Mouse (Mus musculus) small intestine, adult 2 months (tissue): ENCODE data around the gene Tnfrsf13b. TPM values are rescaled to one million over a fixed set of nuclear protein-coding genes. Genes with fewer than 3 reads are reported as not detected.
A peak's percentile ranks its signal among the peaks of the same experiment; 100 is the strongest.
"Not testable (repeated sequence)": the region's sequence is repeated elsewhere in the genome, so short reads cannot be mapped to it uniquely, and the experiment has no call there.

Experiments used
- H3K27ac ChIP-seq: fragments of 200-500 bp; 2 replicates; pipeline ENCODE4 v1.5.1; 2012; ENCODE audit warnings: low read depth, low read length, control low read depth, inconsistent platforms; ENCODE audit not compliant: insufficient read depth
- H3K27me3 ChIP-seq: fragments of 200-500 bp; 2 replicates; pipeline ENCODE4 v1.6.1; 2012; ENCODE audit warnings: mild to moderate bottlenecking, moderate library complexity, low read length, inconsistent platforms; ENCODE audit not compliant: control insufficient read depth, insufficient read depth
- H3K36me3 ChIP-seq: fragments of 200-500 bp; 2 replicates; pipeline ENCODE4 v1.6.1; 2012; ENCODE audit warnings: mild to moderate bottlenecking, low read length, control low read depth, inconsistent platforms; ENCODE audit not compliant: control insufficient read depth, insufficient read depth
- H3K4me1 ChIP-seq: fragments of 200-500 bp; 2 replicates; pipeline ENCODE4 v1.6.1; 2012; ENCODE audit warnings: low read length, inconsistent platforms, mixed read lengths; ENCODE audit not compliant: control insufficient read depth, insufficient read depth, insufficient read length
- H3K4me3 ChIP-seq: fragments of 200-500 bp; 2 replicates; pipeline ENCODE4 v1.5.1; 2012; ENCODE audit warnings: low read depth, mild to moderate bottlenecking, control low read depth, inconsistent platforms, low read length, moderate library complexity
- CTCF ChIP-seq: fragments of 200-500 bp; IDR thresholded peaks from 2 replicates; pipeline ENCODE4 v1.5.1; 2012; ENCODE audit warnings: low read depth, mild to moderate bottlenecking, control low read depth, inconsistent platforms, low read length, moderate library complexity, mixed read lengths; ENCODE audit not compliant: insufficient replicate concordance, insufficient read length; ENCODE audit errors: extremely low read depth
- POLR2A ChIP-seq: fragments of 200-500 bp; IDR thresholded peaks from 2 replicates; pipeline ENCODE4 v1.6.1; 2012; ENCODE audit warnings: low read depth, mild to moderate bottlenecking, control low read depth, inconsistent platforms, low read length, moderate library complexity
- WGBS: fragments of 180-500 bp; shearing (Covaris S2); methylation state at CpG from one replicate; pipeline ENCODE4 v1.1.7; 2018; 5-methylcytosine and 5-hydroxymethylcytosine counted together
- polyA plus RNA-seq: library from polyadenylated mRNA; depleted of rRNA; stranded (reverse); fragments of >200 nt; gene quantifications from 2 replicates; pipeline ENCODE4 v1.2.3, GENCODE M21; 2012

Tnfrsf13b gene
- polyA plus RNA-seq, 1 experiment = 30.8 TPM

GRCm38 (mm10) chr11:61174291-61174820 lies 47.8 kb downstream of the Tnfrsf13b start:
- Histone ChIP-seq H3K4me1 (0 out of 2 replicates have a peak, but pooled peaks cover 2% of the 10 kb centered on the region), H3K36me3 (no peaks in the 10 kb centered on the region), H3K4me3 (peak overlapping the region; percentile 82), H3K27ac (peak overlapping the region; percentile 90), H3K27me3 (no peaks in the 10 kb centered on the region)
- WGBS = under 1% methylated on average over 28 of the region's 28 CpGs
- TF ChIP-seq POLR2A (no peak), CTCF (no peak; the same call in 1 of the 2 replicates)

- Histone ChIP-seq H3K36me3 (no peaks in the 10 kb centered on the region), H3K27ac (peak within 1 kb of the TSS; percentile 90), H3K4me1 (0 out of 2 replicates have a peak, but pooled peaks cover 2% of the 10 kb centered on the region), H3K27me3 (no peaks in the 10 kb centered on the region), H3K4me3 (peak within 1 kb of the TSS; percentile 82)
- no peak for TF ChIP-seq CTCF
- peak; percentile 75; the same call in 1 of the 2 replicates for TF ChIP-seq POLR2A
- under 1% methylated on average over 69 of the region's 69 CpGs for whole genome bisulfite sequencing
These were observed 48.5 kb downstream of the Tnfrsf13b start, which contains the start of gene Usp22 for GRCm38 (mm10) chr11:61174821-61175658. Gene Usp22, minus strand, starts transcription at chr11:61175055.

- 63% methylated on average over 5 of the region's 5 CpGs for WGBS
- TF ChIP-seq CTCF (no peak), POLR2A (no peak)
- H3K4me3 ChIP-seq = no peak overlapping the region
These were observed 49.2 kb downstream of the Tnfrsf13b start for GRCm38 (mm10) chr11:61175778-61176177.

GRCm38 (mm10) chr11:61176321-61176720 lies 49.8 kb downstream of the Tnfrsf13b start:
- Histone ChIP-seq H3K36me3 (no peaks in the 10 kb centered on the region), H3K27me3 (no peaks in the 10 kb centered on the region), H3K27ac (no peak overlapping the region), H3K4me3 (no peak overlapping the region), H3K4me1 (0 out of 2 replicates have a peak, but pooled peaks cover 2% of the 10 kb centered on the region)
- 81% methylated on average over 1 of the region's 1 CpGs for WGBS
- no peak for TF ChIP-seq POLR2A
- no peak for TF ChIP-seq CTCF

More at GRCm38 (mm10) chr11:61175778-61176177, 49.2 kb downstream of the Tnfrsf13b start:
- H3K36me3 ChIP-seq = no peaks in the 10 kb centered on the region
- H3K27ac ChIP-seq = no peak overlapping the region
- H3K27me3 ChIP-seq = no peaks in the 10 kb centered on the region
- H3K4me1 ChIP-seq = 0 out of 2 replicates have a peak, but pooled peaks cover 2% of the 10 kb centered on the region

- Histone ChIP-seq H3K27me3 (no peaks in the 10 kb centered on the region), H3K4me1 (no peaks in the 10 kb centered on the region), H3K36me3 (no peaks in the 10 kb centered on the region), H3K27ac (no peak overlapping the region), H3K4me3 (no peak overlapping the region)
- whole genome bisulfite sequencing = 89% methylated on average over 3 of the region's 3 CpGs
- TF ChIP-seq CTCF = no peak
- TF ChIP-seq POLR2A = no peak
These were observed 53.8 kb downstream of the Tnfrsf13b start for GRCm38 (mm10) chr11:61180361-61180760.

- no peaks in the 10 kb centered on the region for H3K36me3 ChIP-seq
- no peak for TF ChIP-seq POLR2A
- TF ChIP-seq CTCF = no peak
- no peaks in the 10 kb centered on the region for H3K4me1 ChIP-seq
- no peak overlapping the region for H3K27ac ChIP-seq
- no peaks in the 10 kb centered on the region for H3K27me3 ChIP-seq
- H3K4me3 ChIP-seq = no peak overlapping the region
These were observed 55.1 kb downstream of the Tnfrsf13b start for GRCm38 (mm10) chr11:61181624-61182023.

- TF ChIP-seq CTCF (no peak), POLR2A (no peak)
- Histone ChIP-seq H3K36me3 (no peaks in the 10 kb centered on the region), H3K4me1 (no peaks in the 10 kb centered on the region), H3K27me3 (no peaks in the 10 kb centered on the region), H3K4me3 (no peak overlapping the region), H3K27ac (no peak overlapping the region)
- WGBS = 72% methylated on average over 1 of the region's 1 CpGs
These were observed 57.3 kb downstream of the Tnfrsf13b start for GRCm38 (mm10) chr11:61183820-61184219.

- WGBS = 61% methylated on average over 2 of the region's 2 CpGs
- no peaks in the 10 kb centered on the region for H3K27me3 ChIP-seq
- no peak overlapping the region for H3K4me3 ChIP-seq
- H3K27ac ChIP-seq = no peak overlapping the region
- H3K4me1 ChIP-seq = no peaks in the 10 kb centered on the region
- no peaks in the 10 kb centered on the region for H3K36me3 ChIP-seq
- TF ChIP-seq POLR2A (no peak), CTCF (no peak)
These were observed 64.2 kb downstream of the Tnfrsf13b start for GRCm38 (mm10) chr11:61190776-61191175.

- not testable (repeated sequence) for H3K27me3 ChIP-seq, H3K4me3 ChIP-seq, H3K36me3 ChIP-seq, H3K27ac ChIP-seq, H3K4me1 ChIP-seq
- WGBS = 87% methylated on average over 8 of the region's 10 CpGs
These were observed 65.6 kb downstream of the Tnfrsf13b start for GRCm38 (mm10) chr11:61192123-61192522.
